Mouse (Mus musculus): Measurements from ENCODE around the gene Zfp575. TPM values are rescaled to one million over a fixed set of nuclear protein-coding genes. Genes with fewer than 3 reads are reported as not detected.
"Not testable (repeated sequence)": the region's sequence is repeated elsewhere in the genome, so short reads cannot be mapped to it uniquely, and the experiment has no call there.

Gene Zfp575
- total RNA-seq (2021): 1 to 10 TPM; 5.8 to 6.3 TPM
- long read RNA-seq, experiment 1, transcript Zfp575-201 (4 exons, 2,741 nt): major isoform, 6 of 13 reads
- long read RNA-seq, experiment 1, partial matches to known transcripts: 3 of 13 reads
- long read RNA-seq, experiment 1, other reads (novel, unspliced or antisense): 4 of 13 reads
- long read RNA-seq, experiment 2, transcript Zfp575-201 (4 exons, 2,741 nt): major isoform, 12 of 24 reads
- long read RNA-seq, experiment 2, partial matches to known transcripts: 1 of 24 reads
- long read RNA-seq, experiment 2, other reads (novel, unspliced or antisense): 11 of 24 reads

GRCm38 (mm10) chr7:24587330-24588105, at the start of gene Zfp575, which contains the start of gene Ethe1:
Zfp575 (minus strand) TSS chr7:24587641.
Ethe1 (plus strand) TSS chr7:24587543.
- DNase-seq (ENCODE audit: low spot score in 2 of 2): peak; percentile 79 to 83

- no peak for DNase-seq (ENCODE audit: low spot score in 2 of 2)
Observed at GRCm38 (mm10) chr7:24637046-24637445, 49.6 kb upstream of the Zfp575 start.

GRCm38 (mm10) chr7:24636264-24636663, 48.8 kb upstream of the Zfp575 start, which contains the start of gene Lypd3:
Lypd3 (plus strand) TSS chr7:24636550.
- DNase-seq (ENCODE audit: low spot score in 2 of 2): no peak

GRCm38 (mm10) chr7:24630116-24630880, 42.9 kb upstream of the Zfp575 start:
- DNase-seq (ENCODE audit: low spot score in 2 of 2): no peak

GRCm38 (mm10) chr7:24629672-24630071, 42.2 kb upstream of the Zfp575 start:
- DNase-seq (ENCODE audit: low spot score in 2 of 2): no peak

GRCm38 (mm10) chr7:24628685-24629610, 41.5 kb upstream of the Zfp575 start:
- peak; percentile 28 to 51 for DNase-seq (ENCODE audit: low spot score in 2 of 2)

GRCm38 (mm10) chr7:24622967-24623366, 35.5 kb upstream of the Zfp575 start:
- DNase-seq (ENCODE audit: low spot score in 2 of 2): no peak

GRCm38 (mm10) chr7:24621193-24621592, 33.8 kb upstream of the Zfp575 start:
- DNase-seq (ENCODE audit: low spot score in 2 of 2): no peak

- DNase-seq (ENCODE audit: low spot score in 2 of 2): no peak
Observed at GRCm38 (mm10) chr7:24619671-24620397, 32.4 kb upstream of the Zfp575 start.

GRCm38 (mm10) chr7:24618374-24618773, 30.9 kb upstream of the Zfp575 start:
- DNase-seq (ENCODE audit: low spot score in 2 of 2): not testable (repeated sequence)

- no peak for DNase-seq (ENCODE audit: low spot score in 2 of 2)
Observed at GRCm38 (mm10) chr7:24617763-24618162, 30.3 kb upstream of the Zfp575 start.

GRCm38 (mm10) chr7:24614816-24615215, 27.4 kb upstream of the Zfp575 start:
- no peak for DNase-seq (ENCODE audit: low spot score in 2 of 2)

GRCm38 (mm10) chr7:24612308-24612910, 25.0 kb upstream of the Zfp575 start:
- DNase-seq (ENCODE audit: low spot score in 2 of 2): no peak

GRCm38 (mm10) chr7:24611709-24612108, 24.3 kb upstream of the Zfp575 start:
- DNase-seq (ENCODE audit: low spot score in 2 of 2): no peak

- peak in 1 of 2 experiments; percentile 47 for DNase-seq (ENCODE audit: low spot score in 2 of 2)
Observed at GRCm38 (mm10) chr7:24610879-24611494, 23.5 kb upstream of the Zfp575 start.

- no peak for DNase-seq (ENCODE audit: low spot score in 2 of 2)
Observed at GRCm38 (mm10) chr7:24610144-24610878, 22.9 kb upstream of the Zfp575 start, which contains the start of gene Phldb3. Phldb3 (plus strand) TSS chr7:24610763.

- no peak for DNase-seq (ENCODE audit: low spot score in 2 of 2)
Observed at GRCm38 (mm10) chr7:24608561-24608960, 21.1 kb upstream of the Zfp575 start.

- DNase-seq (ENCODE audit: low spot score in 2 of 2): peak in 1 of 2 experiments; percentile 61
Observed at GRCm38 (mm10) chr7:24608017-24608416, 20.6 kb upstream of the Zfp575 start.

Measured in layer of hippocampus, postnatal 14 days (tissue).